Mouse (Mus musculus) megakaryocyte, adult 5-6 weeks (primary cell): Measurements from ENCODE around the gene Corin. TPM values are rescaled to one million over a fixed set of nuclear protein-coding genes. Genes with fewer than 3 reads are reported as not detected.

Experiments
- total RNA-seq, 2 experiments: library from RNA; stranded (forward) in 1 of 2; stranded (reverse) in 1 of 2; fragments of 153-499, 151-499 nt in 1 of 2; fragments of 221-1000, 200-1000 nt in 1 of 2; gene quantifications; 2 replicates each; pipeline versions ENCODE4 v1.2.3 to v1.2.4; 2015 to 2017

Gene Corin
- total RNA-seq, 2 experiments from 2014 or later, result not detected

Other genes starting within 250 kb of the Corin start
- gene Nfxl1, start 55.2 kb upstream of the Corin start, total RNA-seq (2015), result 18.5 and 24.1 TPM in 2 replicates
- gene Nfxl1, start 55.2 kb upstream of the Corin start, total RNA-seq (2017), result 12.8 and 17.7 TPM in 2 replicates
- not detected in 2 replicates for gene Zar1, start 76.8 kb upstream of the Corin start, total RNA-seq (2015)
- gene Zar1, start 76.8 kb upstream of the Corin start, total RNA-seq (2017), result not detected in 2 replicates
- not detected in 2 replicates for gene Gm5868, start 83.1 kb upstream of the Corin start, total RNA-seq (2015)
- gene Gm5868, start 83.1 kb upstream of the Corin start, total RNA-seq (2017), result not detected in 2 replicates
- gene Cnga1, start 139.8 kb upstream of the Corin start, total RNA-seq (2015), result 0.07 TPM in 1 of 2 replicates, not detected in the other
- 0.18 and 0.61 TPM in 2 replicates for gene Cnga1, start 139.8 kb upstream of the Corin start, total RNA-seq (2017)
- 0.02 and 0.30 TPM in 2 replicates for gene Nipal1, start 143.3 kb upstream of the Corin start, total RNA-seq (2015)
- 1.1 and 1.6 TPM in 2 replicates for gene Nipal1, start 143.3 kb upstream of the Corin start, total RNA-seq (2017)
- gene Txk, start 248.3 kb upstream of the Corin start, total RNA-seq (2015), result 2.8 and 5.3 TPM in 2 replicates
- gene Txk, start 248.3 kb upstream of the Corin start, total RNA-seq (2017), result 2.0 and 4.2 TPM in 2 replicates